In the genomic region with DNA sequence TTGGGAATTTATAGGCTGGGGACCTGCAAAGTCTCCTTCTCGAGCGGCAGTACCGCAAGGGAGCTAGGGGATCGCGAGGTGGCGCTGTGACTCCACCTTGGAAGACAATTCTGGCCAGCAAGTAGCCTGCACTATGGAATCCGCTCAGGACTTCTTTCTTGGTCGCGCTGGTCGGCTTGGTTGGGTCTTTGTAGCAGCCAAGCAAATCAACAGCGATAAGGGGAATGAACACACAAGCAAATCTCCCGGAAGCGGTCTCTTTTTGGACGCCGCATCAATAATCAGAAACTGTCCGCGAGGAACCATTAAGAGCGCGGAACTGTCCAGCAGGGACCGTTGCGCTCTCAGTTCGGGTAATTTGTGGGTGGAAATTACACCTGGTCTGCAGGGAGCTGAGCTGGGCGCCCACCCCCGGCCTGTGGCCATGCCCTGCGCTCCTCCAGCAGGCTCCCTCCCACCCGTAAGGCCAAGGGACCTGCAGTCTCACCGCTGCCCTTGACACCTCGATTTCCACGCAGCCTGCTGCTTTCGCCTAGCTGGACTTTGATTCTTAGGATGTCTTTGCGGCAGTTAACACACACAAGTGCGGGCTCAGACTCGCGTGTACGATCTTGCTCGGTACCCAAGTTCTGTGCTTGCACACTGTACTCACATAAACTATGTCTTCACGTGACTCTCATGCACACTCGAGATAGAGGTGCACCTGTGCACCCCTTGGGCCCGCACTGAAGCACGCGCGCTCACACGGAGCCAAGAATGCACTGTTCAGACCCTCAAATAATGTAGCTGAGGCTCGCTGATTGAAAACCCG, we compare ENCODE assay signal across 7 mouse cellular contexts. TPM values are rescaled to one million over a fixed set of nuclear protein-coding genes. Genes with fewer than 3 reads are reported as not detected.
DNase-seq lines count a peak whose midpoint lies in the region; ATAC-seq and TF ChIP-seq lines count a peak whose summit lies in the region.

No protein-coding gene starts in this region.

- H3K9ac ChIP-seq in embryonic facial prominence, embryonic 14.5 days (ENCODE audit: low read depth, low read length) = peak overlapping the region; percentile 49
- H3K9ac ChIP-seq in heart, embryonic 11.5 days (ENCODE audit: low read depth, low read length) = peak overlapping the region; percentile 36; the same call in 1 of the 2 replicates
- peak overlapping the region; percentile 24; the same call in 1 of the 2 replicates for H3K9ac ChIP-seq in kidney, postnatal 0 days (ENCODE audit: low read depth, low read length)
- H3K9ac ChIP-seq in liver, adult 2 months (ENCODE audit: low read depth, low read length) = no peak overlapping the region
- no peak overlapping the region for H3K9ac ChIP-seq in stomach, embryonic 14.5 days (replicated peaks; ENCODE audit: low read depth, low read length)

- TF ChIP-seq POLR2A in liver, adult 2 months (IDR thresholded peaks at IDR 0.05; ENCODE audit: extremely low read depth, insufficient read depth, low read length) = no peak

- 0 out of 2 replicates have a peak, but pooled peaks cover 2% of the 10 kb centered on the region for H3K9me3 ChIP-seq in embryonic facial prominence, embryonic 14.5 days (ENCODE audit: control insufficient read depth, low read length)
- H3K9me3 ChIP-seq in heart, embryonic 11.5 days (replicated peaks; ENCODE audit: control insufficient read depth, low read length) = no peaks in the 10 kb centered on the region
- H3K9me3 ChIP-seq in kidney, postnatal 0 days (replicated peaks; ENCODE audit: low read length) = no peaks in the 10 kb centered on the region
- H3K9me3 ChIP-seq in stomach, embryonic 14.5 days (ENCODE audit: control insufficient read depth, low read depth, low read length) = no peaks in the 10 kb centered on the region

- peak; percentile 89 for ATAC-seq in embryonic facial prominence, embryonic 14.5 days (ENCODE audit: low read depth)
- no peak; the same call in 1 of the 2 replicates for ATAC-seq in heart, embryonic 11.5 days (replicated peaks; ENCODE audit: insufficient number of reproducible peaks, low FRiP score, low TSS enrichment)
- ATAC-seq in kidney, postnatal 0 days (replicated peaks; ENCODE audit: low FRiP score, low read depth) = peak; percentile 74; the same call in 1 of the 2 replicates
- peak; percentile 60; the same call in 1 of the 2 replicates for ATAC-seq in stomach, embryonic 14.5 days (ENCODE audit: insufficient number of reproducible peaks, insufficient read depth, low FRiP score, low read depth)

- H3K4me2 ChIP-seq in embryonic facial prominence, embryonic 14.5 days (ENCODE audit: low read depth, low read length) = peak overlapping the region; percentile 88
- peak overlapping the region; percentile 88 for H3K4me2 ChIP-seq in heart, embryonic 11.5 days
- H3K4me2 ChIP-seq in kidney, postnatal 0 days (ENCODE audit: low read length) = peak overlapping the region; percentile 64
- peak overlapping the region; percentile 80 for H3K4me2 ChIP-seq in stomach, embryonic 14.5 days (replicated peaks; ENCODE audit: low read depth, low read length)

- H3K36me3 ChIP-seq in embryonic facial prominence, embryonic 14.5 days (ENCODE audit: control insufficient read depth, insufficient read depth, low read length) = no peaks in the 10 kb centered on the region
- no peaks in the 10 kb centered on the region for H3K36me3 ChIP-seq in heart, embryonic 11.5 days (ENCODE audit: control insufficient read depth, insufficient read depth, low read length)
- no peaks in the 10 kb centered on the region for H3K36me3 ChIP-seq in kidney, postnatal 0 days (ENCODE audit: insufficient read depth, low read length)
- no peaks in the 10 kb centered on the region for H3K36me3 ChIP-seq in liver, adult 2 months (ENCODE audit: control insufficient read depth, insufficient read depth, low read length)
- H3K36me3 ChIP-seq in stomach, embryonic 14.5 days (ENCODE audit: control insufficient read depth, insufficient read depth, low read length) = no peaks in the 10 kb centered on the region

- no peaks in the 10 kb centered on the region for H3K79me2 ChIP-seq in liver, adult 2 months (ENCODE audit: control insufficient read depth, insufficient read depth, low read length)

- peaks cover 38% of the 10 kb centered on the region for H3K27me3 ChIP-seq in embryonic facial prominence, embryonic 14.5 days (replicated peaks; ENCODE audit: control insufficient read depth, insufficient read depth, low read length)
- H3K27me3 ChIP-seq in heart, embryonic 11.5 days (ENCODE audit: control insufficient read depth, insufficient read depth, low read length) = peaks cover 35% of the 10 kb centered on the region
- H3K27me3 ChIP-seq in kidney, postnatal 0 days (ENCODE audit: insufficient read depth, low read length) = peaks cover 4% of the 10 kb centered on the region
- H3K27me3 ChIP-seq in liver, adult 2 months (ENCODE audit: control insufficient read depth, insufficient read depth, low read length) = peaks cover 10% of the 10 kb centered on the region
- H3K27me3 ChIP-seq in stomach, embryonic 14.5 days (ENCODE audit: control insufficient read depth, insufficient read depth, low read length) = peaks cover 40% of the 10 kb centered on the region

- peak; percentile 97 for TF ChIP-seq CTCF in kidney, postnatal 0 days (IDR thresholded peaks at IDR 0.05; ENCODE audit: low read depth)
- TF ChIP-seq CTCF in liver, adult 2 months (IDR thresholded peaks at IDR 0.05; ENCODE audit: low read depth, low read length) = peak; percentile 98

- peak overlapping the region; percentile 40 for H3K4me3 ChIP-seq in embryonic facial prominence, embryonic 14.5 days (ENCODE audit: low read depth, low read length)
- H3K4me3 ChIP-seq in heart, embryonic 11.5 days (ENCODE audit: low read depth, low read length) = peak overlapping the region; percentile 47
- H3K4me3 ChIP-seq in kidney, postnatal 0 days (replicated peaks; ENCODE audit: low read depth, low read length) = peak overlapping the region; percentile 25
- peak overlapping the region; percentile 7 for H3K4me3 ChIP-seq in liver, adult 2 months (ENCODE audit: insufficient read depth, low read depth, low read length)
- H3K4me3 ChIP-seq in stomach, embryonic 14.5 days (ENCODE audit: low read depth, low read length) = peak overlapping the region; percentile 30

- WGBS in embryonic facial prominence, embryonic 14.5 days = 2% methylated on average over 44 of the region's 45 CpGs
- WGBS in heart, embryonic 11.5 days (ENCODE audit: insufficient replicate concordance) = under 1% methylated on average over 45 of the region's 45 CpGs
- under 1% methylated on average over 45 of the region's 45 CpGs for WGBS in kidney, postnatal 0 days
- 2% methylated on average over 45 of the region's 45 CpGs for WGBS in liver, adult 2 months
- under 1% methylated on average over 45 of the region's 45 CpGs for WGBS in stomach, embryonic 14.5 days

- peak; percentile 64 to 66 for DNase-seq in adrenal gland, postnatal 4 days (ENCODE audit: low spot score in 2 of 2)
- DNase-seq in embryonic facial prominence, embryonic 14.5 days (ENCODE audit: low spot score) = peak; percentile 94
- peak; percentile 96 for DNase-seq in kidney, postnatal 0 days (ENCODE audit: low spot score)
- peak; percentile 54 for DNase-seq in liver, adult 2 months (ENCODE audit: extremely low read depth, low read depth, low spot score)
- peak; percentile 26 to 79 for DNase-seq in natural killer cell, adult 2 months (ENCODE audit: low spot score in 2 of 2)

- H3K27ac ChIP-seq in embryonic facial prominence, embryonic 14.5 days (replicated peaks; ENCODE audit: low read depth, low read length) = no peak overlapping the region
- no peak overlapping the region for H3K27ac ChIP-seq in heart, embryonic 11.5 days (ENCODE audit: low read depth, low read length)
- H3K27ac ChIP-seq in kidney, postnatal 0 days = no peak overlapping the region
- no peak overlapping the region for H3K27ac ChIP-seq in liver, adult 2 months (replicated peaks; ENCODE audit: insufficient read depth, low read depth, low read length)
- no peak overlapping the region for H3K27ac ChIP-seq in stomach, embryonic 14.5 days (ENCODE audit: low read length)

- H3K4me1 ChIP-seq in embryonic facial prominence, embryonic 14.5 days (ENCODE audit: control insufficient read depth, insufficient read depth, low read length) = peaks cover 16% of the 10 kb centered on the region
- peaks cover 11% of the 10 kb centered on the region for H3K4me1 ChIP-seq in heart, embryonic 11.5 days (ENCODE audit: control insufficient read depth, insufficient read depth, low read length)
- peaks cover 10% of the 10 kb centered on the region for H3K4me1 ChIP-seq in kidney, postnatal 0 days (replicated peaks; ENCODE audit: insufficient read depth, low read length)
- H3K4me1 ChIP-seq in liver, adult 2 months (ENCODE audit: control insufficient read depth, insufficient read depth, low read length) = no peaks in the 10 kb centered on the region; the same call in 1 of the 2 replicates
- peaks cover 5% of the 10 kb centered on the region for H3K4me1 ChIP-seq in stomach, embryonic 14.5 days (ENCODE audit: control insufficient read depth, insufficient read depth, low read length)

RNA-seq across cellular contexts. Expression of a gene that starts 5.9 kb away (rescaled TPM):
- 10 to 100 TPM; 32.5 to 36.8 TPM for total RNA-seq in adrenal gland, postnatal 4 days (2021)
- polyA plus RNA-seq in embryonic facial prominence, embryonic 14.5 days (2014; fragmentation: Nextera tagmentation; extraction: Ambion mirVana) = 54.5 and 61.6 TPM in 2 replicates
- 14.5 and 16.1 TPM in 2 replicates for polyA plus RNA-seq in heart, embryonic 11.5 days (2014; fragmentation: Nextera tagmentation; extraction: Ambion mirVana)
- 18.5 and 19.6 TPM in 2 replicates for polyA plus RNA-seq in kidney, postnatal 0 days (2015; fragmentation: Nextera tagmentation; extraction: Ambion mirVana)
- 0.37 and 0.47 TPM in 2 replicates for total RNA-seq in liver, adult 2 months (2014; rRNA removed)
- 0.11 and 0.23 TPM in 2 replicates for polyA plus RNA-seq in liver, adult 2 months (2012; rRNA removed)
- 13.3 and 15.9 TPM in 2 replicates for polyA plus RNA-seq in stomach, embryonic 14.5 days (2014; fragmentation: Nextera tagmentation; extraction: Ambion mirVana)

Comparison
In these comparisons a context has a peak if more than half of its experiments do, and no peak if none do; other contexts are left out.
1. H3K9ac ChIP-seq: peak in embryonic facial prominence, embryonic 14.5 days (single experiment), heart, embryonic 11.5 days (single experiment) and kidney, postnatal 0 days (single experiment); none in liver, adult 2 months (single experiment) and stomach, embryonic 14.5 days (single experiment).
2. RNA of a gene that starts 5.9 kb away (polyA plus RNA-seq): 54.5 to 61.6 TPM in embryonic facial prominence, embryonic 14.5 days, 18.5 to 19.6 TPM in kidney, postnatal 0 days, 14.5 to 16.1 TPM in heart, embryonic 11.5 days and 13.3 to 15.9 TPM in stomach, embryonic 14.5 days; 0.11 to 0.23 TPM in liver, adult 2 months; every median in the first group is over 10 times any median in the second.
3. Peak in every context shown above with its lines, with median percentiles within 50 percentile points of each other: DNase-seq, H3K4me2 ChIP-seq and H3K4me3 ChIP-seq.